8 mouse cellular contexts compared by ENCODE assay signal in the genomic region with DNA sequence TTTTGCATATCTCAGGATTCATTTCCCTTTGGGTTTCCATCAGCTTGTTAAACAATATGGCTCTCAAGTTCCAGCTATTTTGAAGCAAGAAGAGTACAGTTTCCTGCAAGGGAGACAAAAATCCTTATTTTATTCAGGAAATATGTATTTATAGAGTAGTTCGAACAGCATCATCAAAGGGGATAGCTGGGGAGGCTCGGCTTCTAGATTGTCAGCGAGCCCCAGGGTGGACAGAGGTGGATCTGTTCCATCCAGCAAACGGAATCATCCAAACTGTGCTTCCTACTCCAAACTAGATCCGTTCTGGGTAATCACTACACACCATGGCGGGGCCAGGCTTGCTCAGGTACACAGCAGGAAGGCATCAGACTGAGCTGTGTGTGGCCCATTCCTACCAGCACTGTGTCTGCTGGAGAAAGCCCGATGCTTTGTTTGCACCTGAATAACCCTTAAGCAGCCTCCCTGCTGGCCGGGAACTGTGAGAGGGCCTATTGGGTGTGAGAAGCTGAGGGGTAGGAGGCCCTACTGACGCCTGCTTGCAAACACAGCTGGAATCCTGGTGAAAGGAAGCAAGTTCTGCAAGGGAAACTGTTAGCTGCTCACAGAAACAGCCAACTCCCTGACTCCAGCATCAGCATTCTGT.
A peak's percentile ranks its signal among the peaks of the same experiment; 100 is the strongest.
DNase-seq lines count a peak whose midpoint lies in the region; ATAC-seq lines count a peak whose summit lies in the region.
"Had no signal": no experiment of that assay in that cellular context is flagged by ENCODE, and none has a peak within 500 bp of the region (broad histone marks: within the 10 kb centered on the region; RNA-seq: fewer than 3 reads in every experiment).

No protein-coding gene starts in this region.

- no peaks in the 10 kb centered on the region for H3K9me3 ChIP-seq in heart, embryonic 11.5 days (replicated peaks; ENCODE audit: control insufficient read depth, low read length)
- H3K9me3 ChIP-seq: liver, embryonic 13.5 days had no signal

- 24% methylated on average over 9 of the region's 9 CpGs for WGBS in heart, embryonic 11.5 days (ENCODE audit: insufficient replicate concordance)

- ATAC-seq in heart, embryonic 11.5 days (replicated peaks; ENCODE audit: insufficient number of reproducible peaks, low FRiP score, low TSS enrichment) = no peak

- peak; percentile 65 for DNase-seq in brain, adult 2 months (ENCODE audit: low read depth, low spot score)
- peak; percentile 57 to 67 for DNase-seq in cerebellum, postnatal 25 days
- peak; percentile 28 for DNase-seq in left cerebral cortex, postnatal 4 days
- DNase-seq in right cerebral cortex, postnatal 36 days (ENCODE audit: low spot score in 2 of 2) = peak; percentile 19 to 21
- DNase-seq in thymus, postnatal 25 days = no peak
- DNase-seq in yolk sac, embryonic 10.5 days (ENCODE audit: low spot score) = no peak
- DNase-seq: liver, embryonic 13.5 days had no signal

- 0 out of 2 replicates have a peak overlapping the region, but pooled peaks have one; percentile 15 for H3K27ac ChIP-seq in heart, embryonic 11.5 days (ENCODE audit: low read depth, low read length)
- H3K27ac ChIP-seq: liver, embryonic 13.5 days had no signal

- no peaks in the 10 kb centered on the region for H3K36me3 ChIP-seq in heart, embryonic 11.5 days (ENCODE audit: control insufficient read depth, insufficient read depth, low read length)
- H3K36me3 ChIP-seq: liver, embryonic 13.5 days had no signal

- no peak overlapping the region for H3K4me3 ChIP-seq in heart, embryonic 11.5 days (ENCODE audit: low read depth, low read length)
- H3K4me3 ChIP-seq: liver, embryonic 13.5 days had no signal

- peak overlapping the region; percentile 46; the same call in 1 of the 2 replicates for H3K9ac ChIP-seq in heart, embryonic 11.5 days (ENCODE audit: low read depth, low read length)
- H3K9ac ChIP-seq: liver, embryonic 13.5 days had no signal

- no peak overlapping the region for H3K4me2 ChIP-seq in heart, embryonic 11.5 days
- H3K4me2 ChIP-seq: liver, embryonic 13.5 days had no signal

- no peaks in the 10 kb centered on the region for H3K27me3 ChIP-seq in heart, embryonic 11.5 days (ENCODE audit: control insufficient read depth, insufficient read depth, low read length)
- H3K27me3 ChIP-seq: liver, embryonic 13.5 days had no signal

- intact Hi-C loops in left cerebral cortex, postnatal 4 days (cut with DNase I) = no loop called here

- H3K4me1 ChIP-seq in heart, embryonic 11.5 days (ENCODE audit: control insufficient read depth, insufficient read depth, low read length) = peaks cover 4% of the 10 kb centered on the region; the same call in 1 of the 2 replicates
- H3K4me1 ChIP-seq: liver, embryonic 13.5 days had no signal

Comparison
In these comparisons a context has a peak if more than half of its experiments do, and no peak if none do; other contexts are left out.
1. DNase-seq: peak in brain, adult 2 months (single experiment), cerebellum, postnatal 25 days (2 of 2), left cerebral cortex, postnatal 4 days (single experiment) and right cerebral cortex, postnatal 36 days (2 of 2); none in thymus, postnatal 25 days (single experiment) and yolk sac, embryonic 10.5 days (single experiment).